Mouse (Mus musculus) forebrain, embryonic 10.5 days (tissue): Measurements from ENCODE around the gene Bnc2. TPM values are rescaled to one million over a fixed set of nuclear protein-coding genes. Genes with fewer than 3 reads are reported as not detected.

Experiments
- DNase-seq: peaks from one replicate; pipeline ENCODE4 v3.0.0-alpha.2; 2017; ENCODE audit warnings: low spot score; ENCODE audit errors: extremely low spot score
- H3K27ac ChIP-seq: fragments of 300-500 bp; sonication (generic); 2 replicates; pipeline ENCODE4 v1.5.1; 2016; ENCODE audit warnings: mild to moderate bottlenecking
- H3K27me3 ChIP-seq: fragments of 300-500 bp; sonication (generic); 2 replicates; pipeline ENCODE4 v1.6.1; 2016; ENCODE audit warnings: mild to moderate bottlenecking; ENCODE audit not compliant: poor library complexity, severe bottlenecking
- H3K36me3 ChIP-seq: fragments of 300-500 bp; sonication (generic); replicated peaks from 2 replicates; pipeline ENCODE4 v1.6.1; 2016; ENCODE audit warnings: mild to moderate bottlenecking, moderate library complexity
- H3K4me1 ChIP-seq: fragments of 300-500 bp; sonication (generic); 2 replicates; pipeline ENCODE4 v1.6.1; 2016
- H3K4me3 ChIP-seq: fragments of 300-500 bp; sonication (generic); 2 replicates; pipeline ENCODE4 v1.5.1; 2016; ENCODE audit warnings: mild to moderate bottlenecking, moderate library complexity
- H3K9me3 ChIP-seq: fragments of 300-500 bp; sonication (generic); 2 replicates; pipeline ENCODE4 v1.6.1; 2016; ENCODE audit warnings: mild to moderate bottlenecking, moderate library complexity
- WGBS: fragments of 180-500 bp; shearing (Covaris S2); methylation state at CpG from one replicate; pipeline ENCODE4 v1.1.7; 2016; 5-methylcytosine and 5-hydroxymethylcytosine counted together
- polyA plus RNA-seq: library from polyadenylated mRNA; unstranded; fragments of >200 nt; fragmentation: Nextera tagmentation; extraction: Ambion mirVana; gene quantifications from 2 replicates; pipeline ENCODE4 v1.2.1, GENCODE M21; 2016

Bnc2 gene
- polyA plus RNA-seq: 4.2 and 4.7 TPM in 2 replicates

- peaks cover 32% of the 10 kb centered on the region for H3K4me1 ChIP-seq
- under 1% methylated on average over 80 of the region's 80 CpGs for WGBS
- H3K36me3 ChIP-seq: no peaks in the 10 kb centered on the region
- peak within 1 kb of the TSS; percentile 76 for H3K4me3 ChIP-seq
- peaks cover 92% of the 10 kb centered on the region for H3K27me3 ChIP-seq
- peak within 1 kb of the TSS; percentile 85 for H3K27ac ChIP-seq
- H3K9me3 ChIP-seq: no peaks in the 10 kb centered on the region
- DNase-seq: peak; percentile 62
Measured at GRCm38 (mm10) chr4:84675171-84675973, at the start of gene Bnc2. Gene Bnc2, minus strand, starts transcription at chr4:84675275.

DNA sequence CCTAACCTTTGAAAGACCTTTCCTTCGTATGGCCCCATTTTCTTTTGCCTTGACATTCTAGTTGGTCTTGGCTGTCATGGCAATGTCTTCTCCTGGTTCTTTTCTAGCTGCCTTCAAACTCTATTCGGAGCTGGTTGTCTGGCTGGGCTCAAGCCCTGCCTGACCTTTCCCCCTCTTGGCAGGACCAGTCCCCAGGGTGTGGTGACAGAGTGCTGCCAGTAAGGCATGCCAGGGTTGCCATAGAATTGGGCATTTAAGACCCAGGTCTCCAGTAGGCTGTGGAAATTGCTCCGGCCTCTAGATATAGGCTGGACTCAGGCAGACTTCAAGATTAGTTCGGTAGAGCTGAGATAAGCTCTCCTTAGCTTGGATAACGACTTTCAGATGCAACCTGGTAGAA, 32.9 kb upstream of the Bnc2 start:
- no peak for DNase-seq
- Histone ChIP-seq H3K36me3 (no peaks in the 10 kb centered on the region), H3K27me3 (no peaks in the 10 kb centered on the region), H3K4me3 (no peak overlapping the region), H3K9me3 (no peaks in the 10 kb centered on the region), H3K4me1 (no peaks in the 10 kb centered on the region), H3K27ac (no peak overlapping the region)
- 80% methylated on average over 5 of the region's 5 CpGs for WGBS

- Histone ChIP-seq H3K27ac (no peak overlapping the region), H3K9me3 (no peaks in the 10 kb centered on the region), H3K36me3 (no peaks in the 10 kb centered on the region), H3K4me3 (no peak overlapping the region), H3K27me3 (no peaks in the 10 kb centered on the region), H3K4me1 (peaks cover 4% of the 10 kb centered on the region; the same call in 1 of the 2 replicates)
- no peak for DNase-seq
- 71% methylated on average over 10 of the region's 10 CpGs for WGBS
Measured at GRCm38 (mm10) chr4:84685521-84686366, 10.7 kb upstream of the Bnc2 start.

DNA sequence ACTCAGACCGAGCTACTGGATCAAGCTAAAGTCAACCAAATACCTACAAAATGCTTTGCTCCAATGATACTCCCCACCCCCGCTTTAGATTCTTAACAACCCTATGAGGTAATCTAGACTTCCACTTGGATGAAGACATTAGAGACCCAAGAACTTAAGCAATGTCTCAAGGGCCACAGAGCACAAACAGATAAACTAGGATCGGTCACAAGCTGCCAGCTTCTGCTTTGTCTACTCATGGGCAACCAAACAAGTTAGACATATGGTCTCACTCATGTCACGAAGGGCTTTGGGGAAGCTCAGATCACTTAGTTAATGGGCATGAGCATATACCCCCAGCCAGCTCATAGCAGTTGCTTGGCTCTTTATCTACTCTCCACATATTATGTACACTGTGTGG, 9.9 kb upstream of the Bnc2 start:
- Histone ChIP-seq H3K27me3 (no peaks in the 10 kb centered on the region), H3K4me1 (peaks cover 4% of the 10 kb centered on the region; the same call in 1 of the 2 replicates), H3K4me3 (no peak overlapping the region), H3K36me3 (no peaks in the 10 kb centered on the region), H3K27ac (no peak overlapping the region), H3K9me3 (no peaks in the 10 kb centered on the region)
- WGBS: 87% methylated on average over 4 of the region's 4 CpGs
- no peak for DNase-seq

DNA sequence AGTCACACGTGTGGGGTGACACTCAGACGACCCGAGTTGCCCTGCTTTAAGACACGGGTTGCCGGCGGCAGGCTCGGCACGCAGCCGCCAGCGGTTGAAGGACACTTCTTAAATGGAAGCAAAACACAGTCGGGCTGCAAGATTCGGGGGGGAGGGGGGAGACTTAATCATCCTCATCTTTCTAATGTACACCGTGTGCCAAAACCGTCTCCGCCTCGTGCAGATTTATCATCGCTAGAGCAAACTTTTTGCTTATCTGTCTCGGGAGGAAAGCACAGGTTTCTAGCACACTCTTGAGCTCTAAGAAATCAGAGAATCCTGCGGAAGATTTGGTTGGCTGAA, 870 bp upstream of the Bnc2 start:
- Histone ChIP-seq H3K4me1 (peaks cover 32% of the 10 kb centered on the region), H3K9me3 (no peaks in the 10 kb centered on the region), H3K27ac (peak overlapping the region; percentile 85), H3K36me3 (no peaks in the 10 kb centered on the region), H3K4me3 (peak overlapping the region; percentile 76), H3K27me3 (peaks cover 86% of the 10 kb centered on the region)
- DNase-seq: no peak
- under 1% methylated on average over 19 of the region's 19 CpGs for WGBS

GRCm38 (mm10) chr4:84674318-84675170, 531 bp downstream of the Bnc2 start:
- peaks cover 36% of the 10 kb centered on the region for H3K4me1 ChIP-seq
- peak overlapping the region; percentile 85 for H3K27ac ChIP-seq
- no peaks in the 10 kb centered on the region for H3K36me3 ChIP-seq
- under 1% methylated on average over 104 of the region's 104 CpGs for WGBS
- H3K4me3 ChIP-seq: peak overlapping the region; percentile 76
- peak; percentile 75 for DNase-seq
- H3K9me3 ChIP-seq: no peaks in the 10 kb centered on the region
- peaks cover 97% of the 10 kb centered on the region for H3K27me3 ChIP-seq

DNA sequence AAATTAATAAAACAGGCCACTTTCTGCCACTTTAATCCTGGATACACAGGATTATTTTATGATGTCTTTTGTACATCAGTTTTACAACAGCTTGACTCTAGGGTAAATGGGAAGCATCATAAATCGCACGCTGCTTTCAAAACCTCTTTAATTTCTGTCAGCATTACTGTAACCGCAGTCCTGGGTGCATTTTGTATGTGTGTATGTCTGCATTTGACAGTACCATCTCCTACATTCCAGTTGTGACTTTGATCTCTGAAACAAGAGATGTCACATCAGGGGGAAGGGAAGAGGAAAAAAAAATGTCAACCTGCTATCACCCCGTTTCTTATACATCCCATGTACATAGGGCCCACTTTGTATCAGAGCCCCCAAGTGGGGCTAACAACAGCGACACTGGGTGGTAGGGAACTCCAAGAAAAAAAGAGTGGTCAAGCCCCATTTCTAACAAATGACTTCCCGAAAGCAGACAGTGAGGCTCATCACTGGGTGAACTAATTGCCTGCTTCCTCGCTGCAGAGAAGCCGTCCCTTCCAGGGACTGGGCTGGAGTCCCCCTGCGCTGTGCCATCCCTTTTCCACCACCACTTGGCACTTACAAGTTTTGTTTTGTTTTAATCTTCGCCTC, 1.3 kb downstream of the Bnc2 start:
- DNase-seq: no peak
- Histone ChIP-seq H3K9me3 (no peaks in the 10 kb centered on the region), H3K36me3 (no peaks in the 10 kb centered on the region), H3K4me3 (peak overlapping the region; percentile 76), H3K27ac (peak overlapping the region; percentile 85), H3K4me1 (peaks cover 42% of the 10 kb centered on the region), H3K27me3 (peaks cover 98% of the 10 kb centered on the region)
- WGBS: 18% methylated on average over 10 of the region's 10 CpGs

DNA sequence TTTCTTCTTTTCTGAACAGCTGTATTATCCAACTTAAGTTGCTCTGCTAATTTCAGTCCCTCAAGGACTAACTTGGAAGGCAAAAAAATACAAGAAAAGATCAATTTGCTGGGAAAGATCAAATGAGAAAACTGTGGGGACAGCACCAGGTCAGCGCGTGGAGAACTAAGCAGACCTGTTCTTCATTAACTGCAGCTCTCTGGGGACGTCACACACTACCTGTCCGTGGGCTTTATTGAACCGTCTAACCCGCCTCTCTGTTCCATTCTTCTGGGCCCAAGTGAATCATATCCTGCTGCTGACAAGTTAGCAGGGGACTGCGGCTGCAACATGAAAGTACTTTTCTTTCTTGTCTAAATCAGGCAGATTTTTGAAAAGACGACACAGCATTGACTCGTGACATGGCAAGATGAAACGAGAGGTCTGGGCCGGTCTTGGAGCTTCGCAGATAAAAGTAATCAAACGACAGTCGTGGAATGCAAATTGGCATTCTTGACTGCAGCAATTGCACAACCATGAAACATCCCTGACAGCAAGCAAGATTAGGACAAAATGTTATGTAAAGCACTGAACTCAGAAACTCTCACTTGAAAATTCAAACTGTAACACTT, 2.8 kb downstream of the Bnc2 start:
- Histone ChIP-seq H3K9me3 (no peaks in the 10 kb centered on the region), H3K36me3 (no peaks in the 10 kb centered on the region), H3K4me3 (no peak overlapping the region), H3K27me3 (peaks cover 83% of the 10 kb centered on the region), H3K27ac (no peak overlapping the region), H3K4me1 (peaks cover 43% of the 10 kb centered on the region)
- 30% methylated on average over 14 of the region's 14 CpGs for WGBS
- DNase-seq: no peak

GRCm38 (mm10) chr4:84670996-84671395, 4.1 kb downstream of the Bnc2 start:
- no peaks in the 10 kb centered on the region for H3K9me3 ChIP-seq
- H3K27me3 ChIP-seq: peaks cover 77% of the 10 kb centered on the region
- no peak overlapping the region for H3K4me3 ChIP-seq
- no peak overlapping the region for H3K27ac ChIP-seq
- H3K36me3 ChIP-seq: no peaks in the 10 kb centered on the region
- H3K4me1 ChIP-seq: peaks cover 41% of the 10 kb centered on the region
- no peak for DNase-seq
- WGBS: 57% methylated on average over 1 of the region's 1 CpGs

DNA sequence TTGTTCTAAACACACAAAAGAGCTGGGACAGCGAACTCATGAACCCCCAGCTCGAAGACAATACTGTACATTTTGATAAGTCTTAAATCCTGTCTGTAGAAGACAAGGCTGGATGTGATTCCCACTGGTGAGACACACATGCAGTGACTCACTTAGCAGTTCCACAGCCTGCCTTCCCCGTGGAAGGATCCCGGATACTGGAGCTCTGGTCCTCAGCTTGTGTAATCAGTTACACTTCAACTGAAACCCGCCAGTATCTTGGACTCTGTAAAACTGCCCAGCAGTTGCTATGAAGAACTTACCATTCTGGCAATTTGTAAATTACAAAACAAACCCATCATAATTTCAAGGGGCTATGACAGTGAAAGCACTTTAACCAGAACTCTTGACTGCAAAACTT, 5.4 kb downstream of the Bnc2 start:
- H3K4me1 ChIP-seq: peaks cover 28% of the 10 kb centered on the region

DNA sequence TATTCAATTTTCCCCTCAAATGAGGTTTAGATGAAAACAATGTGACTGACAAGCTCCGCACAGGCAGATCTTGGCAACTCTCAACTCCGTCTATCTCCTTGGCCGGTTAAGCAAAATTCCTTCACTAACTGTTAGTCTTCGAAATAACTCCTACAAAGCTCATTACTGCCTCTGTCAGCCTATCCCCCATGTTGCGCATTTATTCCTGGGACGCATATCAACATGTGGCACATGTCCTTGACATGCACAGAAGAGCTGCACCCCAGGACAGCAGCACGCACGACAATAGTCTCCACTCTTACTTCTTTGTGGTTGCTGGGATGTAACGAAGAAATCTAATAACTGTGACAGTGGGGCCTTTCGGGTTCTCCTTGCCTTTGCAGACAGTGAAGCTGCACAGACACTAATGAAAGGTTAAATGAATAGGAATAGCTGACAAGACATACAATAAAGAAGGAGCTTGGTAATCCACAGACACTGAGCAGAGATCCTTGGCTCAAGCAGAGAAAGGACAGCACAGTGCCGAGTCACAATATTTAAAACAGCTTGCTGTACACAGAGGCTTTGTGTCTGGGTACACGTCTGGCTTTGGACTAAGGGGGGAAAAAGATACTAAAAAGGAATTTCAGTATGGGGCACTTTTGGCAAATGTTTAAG, 6.0 kb downstream of the Bnc2 start:
- 65% methylated on average over 12 of the region's 12 CpGs for WGBS
- no peak for DNase-seq
- peaks cover 22% of the 10 kb centered on the region for H3K4me1 ChIP-seq
- no peaks in the 10 kb centered on the region for H3K36me3 ChIP-seq
- no peaks in the 10 kb centered on the region for H3K9me3 ChIP-seq
- H3K27ac ChIP-seq: no peak overlapping the region
- no peak overlapping the region for H3K4me3 ChIP-seq
- peaks cover 58% of the 10 kb centered on the region for H3K27me3 ChIP-seq

More for the DNA sequence above, 5.4 kb downstream of the Bnc2 start:
- no peak overlapping the region for H3K4me3 ChIP-seq
- 75% methylated on average over 5 of the region's 5 CpGs for WGBS
- H3K9me3 ChIP-seq: no peaks in the 10 kb centered on the region
- peaks cover 64% of the 10 kb centered on the region for H3K27me3 ChIP-seq
- no peaks in the 10 kb centered on the region for H3K36me3 ChIP-seq
- H3K27ac ChIP-seq: no peak overlapping the region
- DNase-seq: no peak
